Mouse (Mus musculus) liver, embryonic 11.5 days (tissue): Measurements from ENCODE around the gene Gm17660. TPM values are rescaled to one million over a fixed set of nuclear protein-coding genes. Genes with fewer than 3 reads are reported as not detected.
"Not testable (repeated sequence)": the region's sequence is repeated elsewhere in the genome, so short reads cannot be mapped to it uniquely, and the experiment has no call there.

ENCODE experiments used
- ATAC-seq: fragments of 200-750 bp; cut with Nextera tagmentation; replicated peaks from 2 replicates; pipeline ENCODE4 v1.8.0; 2017; ENCODE audit warnings: moderate number of reproducible peaks, mild to moderate bottlenecking, moderate TSS enrichment, moderate library complexity; ENCODE audit not compliant: low FRiP score
- DNase-seq: peaks from one replicate; pipeline ENCODE4 v3.0.0-alpha.2; 2017; ENCODE audit warnings: low spot score
- H3K27ac ChIP-seq: fragments of 300-500 bp; sonication (generic); 2 replicates; pipeline ENCODE4 v1.5.1; 2014; ENCODE audit warnings: mild to moderate bottlenecking, low read depth, low read length, control low read depth
- H3K27me3 ChIP-seq: fragments of 300-500 bp; sonication (generic); replicated peaks from 2 replicates; pipeline ENCODE4 v1.6.1; 2014; ENCODE audit warnings: low read length, mixed read lengths; ENCODE audit not compliant: control insufficient read depth, insufficient read depth
- H3K36me3 ChIP-seq: fragments of 300-500 bp; sonication (generic); 2 replicates; pipeline ENCODE4 v1.6.1; 2014; ENCODE audit warnings: mild to moderate bottlenecking, low read length, moderate library complexity, mixed read lengths; ENCODE audit not compliant: control insufficient read depth, insufficient read depth
- H3K4me1 ChIP-seq: fragments of 300-500 bp; sonication (generic); replicated peaks from 2 replicates; pipeline ENCODE4 v1.6.1; 2014; ENCODE audit warnings: low read length, mixed read lengths; ENCODE audit not compliant: control insufficient read depth, insufficient read depth
- H3K4me2 ChIP-seq: fragments of 300-500 bp; sonication (generic); 2 replicates; pipeline ENCODE4 v1.6.1; 2014; ENCODE audit warnings: mild to moderate bottlenecking, control low read depth, moderate library complexity
- H3K4me3 ChIP-seq: fragments of 300-500 bp; sonication (generic); 2 replicates; pipeline ENCODE4 v1.5.1; 2014; ENCODE audit warnings: low read depth, low read length, control low read depth
- H3K9ac ChIP-seq: fragments of 300-500 bp; sonication (generic); 2 replicates; pipeline ENCODE4 v1.6.1; 2014; ENCODE audit warnings: low read depth, low read length, control low read depth
- H3K9me3 ChIP-seq: fragments of 300-500 bp; sonication (generic); 2 replicates; pipeline ENCODE4 v1.6.1; 2016; ENCODE audit warnings: low read length, inconsistent platforms, mixed read lengths; ENCODE audit not compliant: control insufficient read depth
- WGBS: fragments of 180-500 bp; shearing (Covaris S2); extraction: QIAGEN DNeasy Blood & Tissue Kit; methylation state at CpG from one replicate; pipeline ENCODE4 v1.1.7; 2014; 5-methylcytosine and 5-hydroxymethylcytosine counted together
- microRNA-seq: library from miRNA; unstranded; fragments of <30 nt; microRNA quantifications from one replicate; pipeline ENCODE4, GENCODE M21; 2017; ENCODE audit warnings: borderline number of aligned reads
- polyA plus RNA-seq: library from polyadenylated mRNA; unstranded; fragments of >200 nt; fragmentation: Nextera tagmentation; extraction: Ambion mirVana; gene quantifications from 2 replicates; pipeline ENCODE4 v1.2.1, GENCODE M21; 2014

Gene Gm17660
- polyA plus RNA-seq, 1 experiment from 2014 or later = not detected

DNA sequence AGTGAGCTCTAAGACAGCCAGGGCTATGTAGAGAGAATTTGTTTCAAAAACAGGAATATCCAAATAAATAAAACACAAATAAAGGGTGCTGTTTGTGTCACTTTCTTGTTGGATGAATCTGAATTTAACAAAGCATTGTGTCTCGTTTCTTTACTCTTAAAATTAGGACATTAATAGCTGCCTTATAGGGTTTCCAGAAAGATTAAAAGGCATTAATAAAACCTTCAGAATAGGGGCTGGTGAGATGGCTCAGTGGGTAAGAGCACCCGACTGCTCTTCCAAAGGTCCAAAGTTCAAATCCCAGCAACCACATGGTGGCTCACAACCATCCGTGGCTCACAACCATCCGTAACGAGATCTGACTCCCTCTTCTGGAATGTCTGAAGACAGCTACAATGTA lies 53.2 kb downstream of the Gm17660 start:
- H3K4me3 ChIP-seq, H3K9ac ChIP-seq, H3K4me2 ChIP-seq, DNase-seq, H3K9me3 ChIP-seq, H3K36me3 ChIP-seq, ATAC-seq, H3K27ac ChIP-seq, H3K27me3 ChIP-seq: not testable (repeated sequence)
- peaks cover 12% of the 10 kb centered on the region for H3K4me1 ChIP-seq
- WGBS = 76% methylated on average over 5 of the region's 5 CpGs

DNA sequence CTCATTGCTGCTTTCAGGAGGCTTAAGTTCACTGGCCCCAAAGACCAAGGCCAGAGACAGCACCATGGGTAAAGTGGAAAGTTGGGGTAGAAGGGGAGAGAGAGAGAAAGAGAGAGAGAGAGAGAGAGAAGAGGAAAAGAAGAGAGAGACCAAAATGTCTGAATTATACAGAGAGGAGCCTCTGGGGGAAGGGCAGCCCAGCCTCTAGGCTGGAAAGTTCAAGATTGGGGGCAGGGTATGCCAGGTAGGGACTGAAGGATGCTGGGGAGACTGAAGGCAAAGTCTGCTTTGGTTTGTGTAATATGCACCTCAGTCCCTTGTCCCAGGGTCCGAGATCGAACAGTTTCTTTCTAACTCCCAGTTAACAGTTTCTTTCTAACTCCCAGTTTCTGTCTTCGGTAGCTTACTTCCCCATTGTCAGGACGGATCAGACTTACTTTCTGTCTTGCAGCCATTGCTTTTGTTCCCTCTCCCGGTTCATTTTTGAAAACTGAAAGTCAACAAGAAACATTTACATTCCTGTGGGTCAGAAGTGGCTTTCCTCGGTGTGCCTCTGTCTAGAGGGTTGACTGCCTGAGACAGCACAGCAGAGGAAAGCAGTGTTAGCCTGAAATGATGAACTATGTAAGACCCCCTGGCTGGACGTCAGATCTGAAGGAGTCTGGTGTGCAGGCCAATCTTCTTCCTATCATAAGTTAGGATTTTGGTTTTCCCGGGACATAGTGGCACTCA lies 54.0 kb downstream of the Gm17660 start:
- Histone ChIP-seq H3K9ac (no peak overlapping the region), H3K9me3 (no peaks in the 10 kb centered on the region), H3K4me1 (peaks cover 12% of the 10 kb centered on the region), H3K4me2 (peak overlapping the region; percentile 9; the same call in 1 of the 2 replicates), H3K27me3 (no peaks in the 10 kb centered on the region; the same call in 1 of the 2 replicates), H3K36me3 (no peaks in the 10 kb centered on the region), H3K4me3 (no peak overlapping the region), H3K27ac (no peak overlapping the region)
- ATAC-seq (no peak), DNase-seq (no peak)
- WGBS = 50% methylated on average over 8 of the region's 8 CpGs

- DNase-seq = no peak
- Histone ChIP-seq H3K9ac (no peak overlapping the region), H3K36me3 (no peaks in the 10 kb centered on the region), H3K27me3 (no peaks in the 10 kb centered on the region; the same call in 1 of the 2 replicates), H3K9me3 (no peaks in the 10 kb centered on the region), H3K27ac (no peak overlapping the region), H3K4me3 (no peak overlapping the region), H3K4me1 (peaks cover 12% of the 10 kb centered on the region), H3K4me2 (peak overlapping the region; percentile 75)
- 37% methylated on average over 5 of the region's 5 CpGs for WGBS
- ATAC-seq = no peak
Measured at GRCm38 (mm10) chr5:104022558-104022957, 54.9 kb downstream of the Gm17660 start.

GRCm38 (mm10) chr5:104021597-104022378 lies 55.6 kb downstream of the Gm17660 start, which contains the start of gene Hsd17b11:
Gene Hsd17b11 (minus strand): TSS chr5:104021919.
- peak within 1 kb of the TSS; percentile 64 for H3K9ac ChIP-seq
- WGBS = 2% methylated on average over 31 of the region's 31 CpGs
- peak within 1 kb of the TSS; percentile 56; the same call in 1 of the 2 replicates for H3K27ac ChIP-seq
- DNase-seq = peak; percentile 68
- no peaks in the 10 kb centered on the region for H3K9me3 ChIP-seq
- ATAC-seq = peak; percentile 82
- peak within 1 kb of the TSS; percentile 55 for H3K4me3 ChIP-seq
- H3K4me1 ChIP-seq = peaks cover 12% of the 10 kb centered on the region
- H3K27me3 ChIP-seq = no peaks in the 10 kb centered on the region; the same call in 1 of the 2 replicates
- H3K36me3 ChIP-seq = no peaks in the 10 kb centered on the region
- H3K4me2 ChIP-seq = peak within 1 kb of the TSS; percentile 75

Small RNAs within 50 kb of the gene (microRNA-seq; reads per million reads assigned to microRNA genes)
- 5.3 reads per million, percentile 13 among the genes with 10 or more reads in this experiment for gene Mir5619

Other genes with a start within 250 kb of the Gm17660 start
- 4.1 and 4.5 TPM in 2 replicates for gene Klhl8, start 166.3 kb downstream of the Gm17660 start, polyA plus RNA-seq
- 0.32 TPM in 1 of 2 replicates, not detected in the other for gene Hsd17b13, start 100.2 kb downstream of the Gm17660 start, polyA plus RNA-seq
- gene Hsd17b11, start 55.7 kb downstream of the Gm17660 start, polyA plus RNA-seq = 1.7 and 2.5 TPM in 2 replicates
- 103 and 110 TPM in 2 replicates for gene Nudt9, start 31.3 kb downstream of the Gm17660 start, polyA plus RNA-seq
- gene Sparcl1, start 36.1 kb upstream of the Gm17660 start, polyA plus RNA-seq = 5.6 and 6.8 TPM in 2 replicates
- gene Dspp, start 93.1 kb upstream of the Gm17660 start, polyA plus RNA-seq = not detected in 2 replicates
- 0.05 and 0.23 TPM in 2 replicates for gene Dmp1, start 125.0 kb upstream of the Gm17660 start, polyA plus RNA-seq
- gene Ibsp, start 221.6 kb upstream of the Gm17660 start, polyA plus RNA-seq = not detected in 2 replicates
- not detected in 2 replicates for gene Mepe, start 247.7 kb upstream of the Gm17660 start, polyA plus RNA-seq